Comparison of ENCODE assay signal across 35 mouse cellular contexts in the genomic region with DNA sequence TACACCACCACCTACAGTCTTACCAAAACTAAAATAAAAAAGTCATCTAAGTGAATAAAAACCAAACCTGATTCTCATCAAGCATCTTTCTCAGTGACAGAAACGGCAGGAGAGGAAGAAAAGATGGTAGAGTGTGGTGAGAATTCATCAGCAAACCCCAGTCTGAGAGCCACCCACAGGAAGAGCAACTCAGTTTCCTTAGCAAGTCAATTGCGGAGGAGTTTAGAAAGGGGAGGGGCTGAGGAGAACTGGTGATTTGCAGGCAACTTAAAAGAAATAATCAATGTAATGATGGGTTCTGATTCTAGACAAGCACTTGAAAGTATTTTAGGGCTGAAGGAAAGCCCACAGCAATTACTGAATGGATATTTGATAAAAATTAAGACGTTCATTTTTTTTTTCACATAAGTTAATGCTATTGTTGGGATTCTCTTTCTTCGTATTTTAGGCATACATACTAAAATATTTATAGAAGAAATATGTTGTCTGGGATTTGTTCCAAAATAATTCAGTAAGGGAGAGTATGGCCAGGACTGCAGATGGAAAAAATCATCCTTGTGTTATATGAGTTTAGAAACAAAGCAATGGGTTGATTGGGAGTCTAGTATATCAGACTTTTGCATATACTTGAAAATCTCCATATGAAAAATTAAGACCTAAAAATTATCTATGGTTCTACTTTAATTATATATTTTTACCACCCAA. TPM values are rescaled to one million over a fixed set of nuclear protein-coding genes. Genes with fewer than 3 reads are reported as not detected.
DNase-seq lines count a peak whose midpoint lies in the region; ATAC-seq and TF ChIP-seq lines count a peak whose summit lies in the region.
"Had no signal": no experiment of that assay in that cellular context is flagged by ENCODE, and none has a peak within 500 bp of the region (broad histone marks: within the 10 kb centered on the region; RNA-seq: fewer than 3 reads in every experiment).

No protein-coding gene starts in this region.

- no peaks in the 10 kb centered on the region for H3K9me3 ChIP-seq in heart, embryonic 15.5 days (replicated peaks)
- H3K9me3 ChIP-seq in lung, embryonic 15.5 days: no peaks in the 10 kb centered on the region
- 0 out of 2 replicates have a peak, but pooled peaks cover 8% of the 10 kb centered on the region for H3K9me3 ChIP-seq in embryonic facial prominence, embryonic 14.5 days (ENCODE audit: control insufficient read depth, low read length)
- H3K9me3 ChIP-seq: liver, embryonic 13.5 days had no signal

- no peak for TF ChIP-seq CTCF in left cerebral cortex, adult 2 months (IDR thresholded peaks at IDR 0.05)

- no peak overlapping the region for H3K4me3 ChIP-seq in heart, embryonic 15.5 days
- H3K4me3 ChIP-seq in lung, embryonic 15.5 days: no peak overlapping the region
- H3K4me3 ChIP-seq in embryonic facial prominence, embryonic 14.5 days (ENCODE audit: low read depth, low read length): no peak overlapping the region
- no peak overlapping the region for H3K4me3 ChIP-seq in left cerebral cortex, adult 2 months
- H3K4me3 ChIP-seq: erythroblast, embryonic 14.5 days; forebrain, embryonic 13.5 days; limb, embryonic 12.5 days; liver, embryonic 13.5 days had no signal

- intact Hi-C loops in heart, postnatal 25 days (cut with DNase I): no loop called here
- intact Hi-C loops in left cerebral cortex, adult 2 months (cut with DNase I): no loop called here

- no peak for DNase-seq in heart, postnatal 25 days (ENCODE audit: low spot score)
- no peak for DNase-seq in lung, postnatal 25 days (ENCODE audit: low spot score)
- DNase-seq in embryonic facial prominence, embryonic 14.5 days (ENCODE audit: low spot score): peak; percentile 76
- DNase-seq in spleen, postnatal 14 days (ENCODE audit: low spot score in 2 of 2): no peak
- DNase-seq in left cerebral cortex, adult 2 months (ENCODE audit: extremely low spot score in 1 of 2, low spot score in 2 of 2): no peak
- DNase-seq: adrenal gland, adult 2 months; cerebellum, adult 18-20 months; cerebellum, postnatal 14 days; embryo, embryonic 11 days; heart, postnatal 10 days; kidney, postnatal 10 days; liver, embryonic 13.5 days; lung, adult 2 months had no signal

- no peak overlapping the region for H3K4me2 ChIP-seq in heart, embryonic 15.5 days
- H3K4me2 ChIP-seq in lung, embryonic 15.5 days: no peak overlapping the region
- H3K4me2 ChIP-seq in embryonic facial prominence, embryonic 14.5 days (ENCODE audit: low read depth, low read length): no peak overlapping the region
- H3K4me2 ChIP-seq: forebrain, embryonic 13.5 days; heart, embryonic 11.5 days; limb, embryonic 12.5 days; liver, embryonic 13.5 days; midbrain, embryonic 11.5 days had no signal

- ATAC-seq in heart, embryonic 15.5 days (replicated peaks; ENCODE audit: insufficient number of reproducible peaks, insufficient read depth, low FRiP score, low read depth): no peak
- ATAC-seq in lung, embryonic 15.5 days (ENCODE audit: borderline replicate concordance, extremely low read depth, low FRiP score, low TSS enrichment): no peak
- ATAC-seq in embryonic facial prominence, embryonic 14.5 days (ENCODE audit: low read depth): no peak
- ATAC-seq: forebrain, embryonic 13.5 days; hindbrain, postnatal 0 days; Patski had no signal

- H3K9ac ChIP-seq in heart, embryonic 15.5 days: no peak overlapping the region
- H3K9ac ChIP-seq in lung, embryonic 15.5 days: no peak overlapping the region
- no peak overlapping the region for H3K9ac ChIP-seq in embryonic facial prominence, embryonic 14.5 days (ENCODE audit: low read depth, low read length)
- H3K9ac ChIP-seq: forebrain, embryonic 13.5 days; limb, embryonic 12.5 days; liver, embryonic 13.5 days had no signal

- 62% methylated on average over 4 of the region's 4 CpGs for WGBS in heart, embryonic 15.5 days
- 39% methylated on average over 4 of the region's 4 CpGs for WGBS in lung, embryonic 15.5 days
- WGBS in embryonic facial prominence, embryonic 14.5 days: 38% methylated on average over 4 of the region's 4 CpGs

- peak overlapping the region; percentile 65 for H3K27ac ChIP-seq in heart, embryonic 15.5 days
- H3K27ac ChIP-seq in lung, embryonic 15.5 days: peak overlapping the region; percentile 41; the same call in 1 of the 2 replicates
- peak overlapping the region; percentile 65 for H3K27ac ChIP-seq in embryonic facial prominence, embryonic 14.5 days (replicated peaks; ENCODE audit: low read depth, low read length)
- H3K27ac ChIP-seq in left cerebral cortex, adult 2 months: no peak overlapping the region
- H3K27ac ChIP-seq: forebrain, embryonic 13.5 days; hindbrain, postnatal 0 days; limb, embryonic 12.5 days; liver, embryonic 13.5 days had no signal

- H3K4me1 ChIP-seq in heart, embryonic 15.5 days (replicated peaks): peaks cover 9% of the 10 kb centered on the region
- H3K4me1 ChIP-seq in lung, embryonic 15.5 days: peaks cover 9% of the 10 kb centered on the region
- no peaks in the 10 kb centered on the region for H3K4me1 ChIP-seq in embryonic facial prominence, embryonic 14.5 days (ENCODE audit: control insufficient read depth, insufficient read depth, low read length)
- H3K4me1 ChIP-seq: forebrain, embryonic 13.5 days; liver, embryonic 13.5 days had no signal

- H3K36me3 ChIP-seq in heart, embryonic 15.5 days: no peaks in the 10 kb centered on the region
- H3K36me3 ChIP-seq in lung, embryonic 15.5 days: no peaks in the 10 kb centered on the region
- H3K36me3 ChIP-seq in embryonic facial prominence, embryonic 14.5 days (ENCODE audit: control insufficient read depth, insufficient read depth, low read length): no peaks in the 10 kb centered on the region
- H3K36me3 ChIP-seq: G1E; limb, embryonic 12.5 days; liver, embryonic 13.5 days had no signal

- H3K27me3 ChIP-seq in heart, embryonic 15.5 days: no peaks in the 10 kb centered on the region
- H3K27me3 ChIP-seq in lung, embryonic 15.5 days: no peaks in the 10 kb centered on the region
- H3K27me3 ChIP-seq in embryonic facial prominence, embryonic 14.5 days (replicated peaks; ENCODE audit: control insufficient read depth, insufficient read depth, low read length): no peaks in the 10 kb centered on the region
- H3K27me3 ChIP-seq: forebrain, embryonic 13.5 days; limb, embryonic 12.5 days; liver, embryonic 13.5 days; Patski had no signal

RNA-seq across cellular contexts. Expression of a gene that starts 34.7 kb away (rescaled TPM):
- polyA plus RNA-seq in heart, embryonic 15.5 days (2015; fragmentation: Nextera tagmentation; extraction: Ambion mirVana): not detected in 2 replicates
- total RNA-seq in heart, postnatal 25 days (2021): not detected
- polyA plus RNA-seq in lung, embryonic 15.5 days (2015; fragmentation: Nextera tagmentation; extraction: Ambion mirVana): not detected in 2 replicates
- not detected in 2 replicates for polyA plus RNA-seq in embryonic facial prominence, embryonic 14.5 days (2014; fragmentation: Nextera tagmentation; extraction: Ambion mirVana)
- not detected for total RNA-seq in left cerebral cortex, adult 2 months (2021)
- total RNA-seq: adrenal gland, adult 2 months; G1E; gastrocnemius, adult 8-10 months; heart, postnatal 10 days; hindbrain, postnatal 0 days; layer of hippocampus, adult 18-20 months; layer of hippocampus, postnatal 25 days; left cerebral cortex, postnatal 10 days; megakaryocyte progenitor cell, adult 5-6 weeks; midbrain, postnatal 0 days had no signal
- polyA plus RNA-seq: adrenal gland, adult 2 months; erythroblast, embryonic 14.5 days; forebrain, embryonic 13.5 days; frontal cortex, adult 2 months; G1E; heart, embryonic 11.5 days; hindbrain, embryonic 11.5 days; hindbrain, postnatal 0 days; intestine, embryonic 16.5 days; limb, embryonic 12.5 days; liver, embryonic 13.5 days; lung, adult 2 months; midbrain, embryonic 11.5 days; midbrain, postnatal 0 days; neural tube, embryonic 14.5 days; Patski; spleen, adult 2 months; urinary bladder, adult 2 months had no signal

RNA-seq across cellular contexts. Expression of a gene that starts 41.0 kb away (rescaled TPM):
- polyA plus RNA-seq in heart, embryonic 15.5 days (2015; fragmentation: Nextera tagmentation; extraction: Ambion mirVana): 0.59 and 0.66 TPM in 2 replicates
- total RNA-seq in heart, postnatal 25 days (2021): under 1 TPM; 0.52 to 0.61 TPM
- 3.7 and 3.9 TPM in 2 replicates for polyA plus RNA-seq in lung, embryonic 15.5 days (2015; fragmentation: Nextera tagmentation; extraction: Ambion mirVana)
- 2.6 and 3.1 TPM in 2 replicates for polyA plus RNA-seq in embryonic facial prominence, embryonic 14.5 days (2014; fragmentation: Nextera tagmentation; extraction: Ambion mirVana)
- total RNA-seq in left cerebral cortex, adult 2 months (2021): 1 to 10 TPM; 2.5 to 3.0 TPM
- polyA plus RNA-seq: erythroblast, embryonic 14.5 days; G1E; Patski had no signal
